Mouse (Mus musculus): Measurements from ENCODE around the gene Krtap26-1. TPM values are rescaled to one million over a fixed set of nuclear protein-coding genes. Genes with fewer than 3 reads are reported as not detected.

Krtap26-1 gene
- not detected in 2 replicates for polyA plus RNA-seq (2012; rRNA removed)
- polyA plus RNA-seq (2014; fragmentation: Nextera tagmentation; extraction: Ambion mirVana): not detected in 2 replicates

DNA sequence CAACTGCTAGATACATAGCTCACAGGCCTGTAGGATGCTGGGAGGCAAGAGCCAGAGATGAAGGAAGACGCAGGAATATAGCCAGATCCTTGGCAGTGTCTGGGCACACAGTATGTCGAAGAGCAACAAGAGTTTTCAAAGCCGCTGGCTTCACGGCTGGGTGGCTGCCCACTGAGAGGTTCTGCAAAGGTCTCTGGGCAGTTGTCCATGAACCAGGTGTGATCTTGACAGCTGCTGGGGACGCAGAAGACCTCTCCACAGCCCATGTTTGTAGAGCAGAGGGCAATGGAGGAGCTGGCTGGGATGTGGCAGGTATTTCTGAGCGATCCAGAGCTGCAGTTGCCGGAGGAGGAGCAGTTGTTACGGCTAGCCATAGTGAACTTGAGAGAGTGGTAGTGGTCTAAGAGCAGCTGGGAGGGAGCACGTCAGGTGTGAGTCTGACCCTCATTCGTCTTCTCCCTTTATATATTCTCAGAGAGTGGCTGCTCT lies at the start of gene Krtap26-1:
Gene Krtap26-1, minus strand, starts transcription at position 439 of the 489 bp plus-strand sequence.
- no peak for ATAC-seq (ENCODE audit: insufficient read depth)
- no peak within 1 kb of the TSS for H3K4me2 ChIP-seq (ENCODE audit: low read depth)

GRCm38 (mm10) chr16:88696256-88696655 lies 48.7 kb upstream of the Krtap26-1 start:
- H3K9me3 ChIP-seq (ENCODE audit: control insufficient read depth, low read length): no peaks in the 10 kb centered on the region
- no peak overlapping the region for H3K9ac ChIP-seq (replicated peaks)
- H3K4me3 ChIP-seq (ENCODE audit: insufficient read depth in 1 of 2, low read depth in 2 of 2, low read length in 2 of 2): no peak overlapping the region
- no peak overlapping the region for H3K27ac ChIP-seq
- H3K27me3 ChIP-seq (ENCODE audit: control insufficient read depth, insufficient read depth, low read length): no peaks in the 10 kb centered on the region
- TF ChIP-seq EP300 (IDR thresholded peaks at IDR 0.05; ENCODE audit: low read depth) (no peak), CTCF (IDR thresholded peaks at IDR 0.05; ENCODE audit: low read depth) (no peak)
- DNase-seq (ENCODE audit: low read depth in 3 of 3, low spot score in 3 of 3) (no peak), ATAC-seq (ENCODE audit: insufficient read depth) (no peak)
- no peaks in the 10 kb centered on the region for H3K36me3 ChIP-seq (replicated peaks; ENCODE audit: control insufficient read depth, insufficient read depth, low read depth)
- no peaks in the 10 kb centered on the region for H3K4me1 ChIP-seq (replicated peaks; ENCODE audit: control insufficient read depth in 2 of 2, insufficient read depth in 2 of 2, low read length in 1 of 2)
- H3K4me2 ChIP-seq (ENCODE audit: low read depth): no peak overlapping the region
- 52% methylated on average over 4 of the region's 4 CpGs for WGBS (ENCODE audit: insufficient replicate concordance)

More for the DNA sequence above, at the start of gene Krtap26-1:
- no peak for DNase-seq (ENCODE audit: low read depth in 3 of 3, low spot score in 3 of 3)
- Histone ChIP-seq H3K27ac (no peak within 1 kb of the TSS), H3K27me3 (ENCODE audit: control insufficient read depth, insufficient read depth, low read length) (no peaks in the 10 kb centered on the region), H3K9ac (replicated peaks) (no peak within 1 kb of the TSS), H3K36me3 (replicated peaks; ENCODE audit: control insufficient read depth, insufficient read depth, low read depth) (no peaks in the 10 kb centered on the region), H3K4me1 (replicated peaks; ENCODE audit: control insufficient read depth in 2 of 2, insufficient read depth in 2 of 2, low read length in 1 of 2) (no peaks in the 10 kb centered on the region), H3K9me3 (ENCODE audit: control insufficient read depth, low read length) (no peaks in the 10 kb centered on the region), H3K4me3 (ENCODE audit: insufficient read depth in 1 of 2, low read depth in 2 of 2, low read length in 2 of 2) (no peak within 1 kb of the TSS)
- WGBS (ENCODE audit: insufficient replicate concordance): 67% methylated on average over 10 of the region's 10 CpGs
- TF ChIP-seq EP300 (IDR thresholded peaks at IDR 0.05; ENCODE audit: low read depth) (no peak), CTCF (IDR thresholded peaks at IDR 0.05; ENCODE audit: low read depth) (no peak)

- Histone ChIP-seq H3K9me3 (ENCODE audit: control insufficient read depth, low read length) (no peaks in the 10 kb centered on the region), H3K36me3 (replicated peaks; ENCODE audit: control insufficient read depth, insufficient read depth, low read depth) (no peaks in the 10 kb centered on the region), H3K4me2 (ENCODE audit: low read depth) (no peak overlapping the region), H3K27me3 (ENCODE audit: control insufficient read depth, insufficient read depth, low read length) (no peaks in the 10 kb centered on the region), H3K4me3 (ENCODE audit: insufficient read depth in 1 of 2, low read depth in 2 of 2, low read length in 2 of 2) (no peak overlapping the region), H3K4me1 (replicated peaks; ENCODE audit: control insufficient read depth in 2 of 2, insufficient read depth in 2 of 2, low read length in 1 of 2) (no peaks in the 10 kb centered on the region), H3K27ac (no peak overlapping the region), H3K9ac (replicated peaks) (no peak overlapping the region)
- 56% methylated on average over 2 of the region's 2 CpGs for WGBS (ENCODE audit: insufficient replicate concordance)
- no peak for DNase-seq (ENCODE audit: low read depth in 3 of 3, low spot score in 3 of 3)
- TF ChIP-seq EP300 (IDR thresholded peaks at IDR 0.05; ENCODE audit: low read depth) (no peak), CTCF (IDR thresholded peaks at IDR 0.05; ENCODE audit: low read depth) (no peak)
- no peak for ATAC-seq (ENCODE audit: insufficient read depth)
Measured at GRCm38 (mm10) chr16:88681282-88681681, 33.7 kb upstream of the Krtap26-1 start.

DNA sequence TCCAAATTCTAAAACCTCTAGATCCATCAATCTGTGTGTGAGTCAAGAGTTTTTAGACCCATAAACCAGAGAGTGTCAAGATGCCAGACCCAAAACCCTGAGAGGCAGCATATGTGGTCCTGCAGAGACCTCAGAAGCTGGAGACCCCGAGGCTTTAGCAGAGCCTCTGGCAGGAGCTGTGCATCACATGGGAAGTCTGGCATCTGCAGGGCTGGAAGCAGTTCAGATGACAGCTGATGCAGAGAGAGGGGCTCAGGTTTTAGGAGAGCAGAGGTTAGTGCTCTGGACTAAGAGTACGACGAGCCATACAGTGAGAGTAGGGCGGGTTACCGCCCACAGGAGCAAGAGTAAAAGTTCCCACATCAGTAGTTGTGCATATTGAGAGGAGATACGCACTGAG lies 31.5 kb upstream of the Krtap26-1 start:
- no peak overlapping the region for H3K4me3 ChIP-seq (ENCODE audit: insufficient read depth in 1 of 2, low read depth in 2 of 2, low read length in 2 of 2)
- DNase-seq (ENCODE audit: low read depth in 3 of 3, low spot score in 3 of 3) (no peak), ATAC-seq (ENCODE audit: insufficient read depth) (no peak)
- H3K27ac ChIP-seq: no peak overlapping the region
- H3K9ac ChIP-seq (replicated peaks): no peak overlapping the region
- no peaks in the 10 kb centered on the region for H3K9me3 ChIP-seq (ENCODE audit: control insufficient read depth, low read length)
- H3K4me1 ChIP-seq (replicated peaks; ENCODE audit: control insufficient read depth in 2 of 2, insufficient read depth in 2 of 2, low read length in 1 of 2): no peaks in the 10 kb centered on the region
- TF ChIP-seq EP300 (IDR thresholded peaks at IDR 0.05; ENCODE audit: low read depth) (no peak), CTCF (IDR thresholded peaks at IDR 0.05; ENCODE audit: low read depth) (no peak)
- no peaks in the 10 kb centered on the region for H3K36me3 ChIP-seq (replicated peaks; ENCODE audit: control insufficient read depth, insufficient read depth, low read depth)
- H3K27me3 ChIP-seq (ENCODE audit: control insufficient read depth, insufficient read depth, low read length): no peaks in the 10 kb centered on the region
- WGBS (ENCODE audit: insufficient replicate concordance): 64% methylated on average over 6 of the region's 6 CpGs
- no peak overlapping the region for H3K4me2 ChIP-seq (ENCODE audit: low read depth)

DNA sequence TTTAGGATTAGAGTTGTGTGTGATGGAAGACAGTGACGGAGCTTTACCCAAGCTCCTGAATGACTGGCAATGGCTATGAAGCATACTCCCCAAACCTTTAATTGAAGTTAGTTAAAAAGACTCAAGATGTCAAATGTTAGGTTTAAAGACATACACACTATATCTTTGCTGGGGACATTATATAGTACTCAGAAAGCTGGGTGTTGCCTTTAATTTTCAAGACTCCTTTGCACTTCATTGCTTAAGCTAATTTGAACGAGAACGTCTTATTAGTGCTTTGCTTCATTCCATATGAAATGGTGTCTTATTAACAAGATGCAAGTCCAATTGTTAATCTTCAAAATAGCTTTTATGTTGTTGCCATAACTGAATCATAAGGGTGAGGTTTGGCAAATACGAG lies 24.0 kb upstream of the Krtap26-1 start, which contains the start of gene Krtap27-1:
Gene Krtap27-1, minus strand, starts transcription at position 101 of the 400 bp plus-strand sequence.
- Histone ChIP-seq H3K36me3 (replicated peaks; ENCODE audit: control insufficient read depth, insufficient read depth, low read depth) (no peaks in the 10 kb centered on the region), H3K4me1 (replicated peaks; ENCODE audit: control insufficient read depth in 2 of 2, insufficient read depth in 2 of 2, low read length in 1 of 2) (no peaks in the 10 kb centered on the region), H3K4me3 (ENCODE audit: insufficient read depth in 1 of 2, low read depth in 2 of 2, low read length in 2 of 2) (no peak within 1 kb of the TSS), H3K27me3 (ENCODE audit: control insufficient read depth, insufficient read depth, low read length) (no peaks in the 10 kb centered on the region), H3K27ac (no peak within 1 kb of the TSS), H3K4me2 (ENCODE audit: low read depth) (no peak within 1 kb of the TSS), H3K9me3 (ENCODE audit: control insufficient read depth, low read length) (no peaks in the 10 kb centered on the region), H3K9ac (replicated peaks) (no peak within 1 kb of the TSS)
- no peak for DNase-seq (ENCODE audit: low read depth in 3 of 3, low spot score in 3 of 3)
- ATAC-seq (ENCODE audit: insufficient read depth): no peak
- TF ChIP-seq EP300 (IDR thresholded peaks at IDR 0.05; ENCODE audit: low read depth) (no peak), CTCF (IDR thresholded peaks at IDR 0.05; ENCODE audit: low read depth) (no peak)
- WGBS (ENCODE audit: insufficient replicate concordance): 64% methylated on average over 4 of the region's 4 CpGs

Data from liver, embryonic 14.5 days (tissue).